Mouse (Mus musculus) gastrocnemius, postnatal 36 days (tissue): ENCODE measurements at regions not wholly inside any gene's neighbourhood (a gene's known extent, or its start where the extent isn't known, plus 50 kb on each side); places are given as distances from the start of the nearest gene placed in this dataset.
A peak's percentile ranks its signal among the peaks of the same experiment; 100 is the strongest.
"Not testable (repeated sequence)": the region's sequence is repeated elsewhere in the genome, so short reads cannot be mapped to it uniquely, and the experiment has no call there.

Source experiments
- DNase-seq, 2 experiments: peaks; one replicate each; pipeline ENCODE4 v3.0.0; 2022
- intact Hi-C: fragments of 180-260 bp; cut with DNase I; formaldehyde crosslinking; loops from one replicate; pipeline ENCODE4 v1.15.1; 2025

- intact Hi-C loops, result no loop called here
- DNase-seq, result no peak
Measured at GRCm38 (mm10) chr1:95397188-95397587, 83.8 kb downstream of the Fam174a start.

DNA sequence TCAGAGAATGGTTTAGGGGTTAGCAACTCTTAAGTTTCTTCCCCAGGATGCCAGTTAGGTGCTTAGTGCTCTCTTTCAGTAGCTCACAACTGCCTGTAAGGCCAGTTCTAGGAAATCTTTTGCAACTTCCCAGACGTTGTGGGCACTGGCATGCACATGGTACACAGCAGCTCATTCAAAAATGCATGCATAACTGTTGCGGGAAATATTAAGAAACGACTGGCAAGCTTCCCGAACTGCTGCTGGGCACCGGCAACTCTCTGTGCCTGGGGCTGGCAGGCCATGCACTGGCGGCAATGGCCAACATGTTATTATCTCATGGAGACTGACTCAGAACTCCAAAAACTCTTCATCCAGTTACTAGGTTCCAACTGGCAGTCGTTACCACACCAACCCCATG is 86.3 kb downstream of the Fam174a start:
- no peak for DNase-seq
- intact Hi-C loops, result no loop called here

GRCm38 (mm10) chr1:95422253-95422652 is 108.8 kb downstream of the Fam174a start:
- intact Hi-C loops, result no loop called here

DNA sequence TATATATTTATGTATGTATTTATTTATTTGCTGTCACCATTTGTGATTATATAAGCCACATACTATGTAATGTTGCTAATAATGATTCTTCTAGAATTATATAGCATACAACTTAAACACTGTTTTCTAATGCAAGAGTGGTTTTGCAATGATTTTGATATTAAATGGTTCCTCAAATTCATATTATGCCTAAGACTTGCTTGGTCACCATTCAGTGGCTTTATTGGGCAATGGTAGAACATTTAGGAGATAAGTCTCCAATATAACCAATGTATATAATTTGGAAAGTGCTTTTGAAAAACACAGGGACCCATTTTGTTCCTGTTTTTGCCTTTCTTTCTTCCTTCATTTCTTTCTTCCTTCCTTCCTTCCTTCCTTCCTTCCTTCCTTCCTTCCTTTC is 112.0 kb downstream of the Fam174a start:
- no peak for DNase-seq
- intact Hi-C loops, result no loop called here

More at GRCm38 (mm10) chr1:95422253-95422652, 108.8 kb downstream of the Fam174a start:
- DNase-seq, result no peak

GRCm38 (mm10) chr1:95437155-95437554 is 123.7 kb downstream of the Fam174a start:
- DNase-seq, result no peak
- intact Hi-C loops, result no loop called here

DNA sequence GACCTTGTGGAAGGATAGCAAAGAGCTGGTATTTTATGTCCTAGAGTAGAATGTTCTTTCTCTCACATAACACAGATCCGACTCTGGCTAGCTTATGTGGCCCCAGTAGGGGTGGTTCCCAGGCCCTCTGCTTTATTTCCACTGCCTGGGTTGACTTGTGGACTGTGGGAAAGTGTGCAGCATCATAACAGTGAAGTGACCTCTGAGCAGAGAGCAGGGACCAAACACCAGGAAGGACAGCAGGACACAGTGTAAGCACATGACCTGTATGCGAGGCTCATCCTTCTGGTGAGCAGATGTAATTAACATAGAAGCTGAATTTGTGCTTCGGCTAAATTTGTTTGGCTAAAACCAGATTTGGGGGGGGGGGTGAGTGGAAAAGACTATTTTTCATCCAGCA is 132.1 kb downstream of the Fam174a start:
- intact Hi-C loops, result no loop called here
- DNase-seq, result no peak

- DNase-seq, result no peak
- intact Hi-C loops, result no loop called here
Measured at GRCm38 (mm10) chr1:95448962-95449558, 135.6 kb downstream of the Fam174a start.

DNA sequence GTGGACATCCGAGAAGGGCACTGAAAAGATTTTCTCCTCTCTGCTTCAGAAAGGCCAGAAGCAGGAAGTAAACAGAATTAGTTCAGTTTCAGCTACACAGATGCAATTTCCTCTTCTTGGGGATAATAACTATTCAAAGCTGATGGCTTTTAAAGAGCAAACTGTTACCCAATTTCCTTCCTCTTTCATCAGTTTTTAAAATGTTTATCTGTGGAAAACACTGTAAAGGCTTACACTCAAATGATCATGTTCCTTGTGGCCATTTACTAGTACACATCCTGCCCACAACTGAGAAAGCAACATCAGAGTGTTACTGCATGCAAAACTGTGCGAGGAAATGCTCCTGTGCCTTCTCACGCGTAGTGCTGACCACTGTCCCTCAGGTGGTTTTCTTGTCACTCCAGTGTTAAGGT is 137.5 kb downstream of the Fam174a start:
- no peak for DNase-seq
- intact Hi-C loops, result no loop called here

- intact Hi-C loops, result not testable (repeated sequence)
- peak; percentile 24 to 60 for DNase-seq
Measured at GRCm38 (mm10) chr1:95451755-95452154, 138.3 kb downstream of the Fam174a start.

- DNase-seq, result no peak
- intact Hi-C loops, result no loop called here
Measured at GRCm38 (mm10) chr1:95454246-95454645, 140.8 kb downstream of the Fam174a start.

- DNase-seq, result no peak
- intact Hi-C loops, result no loop called here
Measured at GRCm38 (mm10) chr1:95459355-95459754, 145.9 kb downstream of the Fam174a start.

- DNase-seq, result no peak
- intact Hi-C loops, result no loop called here
Measured at GRCm38 (mm10) chr1:95468095-95468494, 154.7 kb downstream of the Fam174a start.

DNA sequence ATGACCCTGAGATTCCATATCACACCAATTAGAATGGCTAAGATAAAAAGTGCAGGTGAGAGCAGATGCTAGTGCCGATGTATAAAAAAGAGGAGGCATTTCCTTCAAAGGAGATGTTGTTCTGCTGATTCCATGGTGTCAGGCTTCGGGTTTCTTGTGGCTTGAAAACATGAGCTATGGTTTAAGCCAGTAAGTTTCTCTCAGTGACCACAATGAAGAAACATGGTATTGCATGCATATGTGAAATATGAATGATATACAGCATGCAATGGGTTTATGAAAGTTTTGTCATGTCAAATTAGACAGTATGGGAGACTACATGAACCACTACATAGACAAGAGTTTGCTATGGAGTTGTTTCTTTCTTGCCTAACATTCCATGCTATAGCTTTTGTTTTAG is 155.3 kb downstream of the Fam174a start:
- intact Hi-C loops, result no loop called here

DNA sequence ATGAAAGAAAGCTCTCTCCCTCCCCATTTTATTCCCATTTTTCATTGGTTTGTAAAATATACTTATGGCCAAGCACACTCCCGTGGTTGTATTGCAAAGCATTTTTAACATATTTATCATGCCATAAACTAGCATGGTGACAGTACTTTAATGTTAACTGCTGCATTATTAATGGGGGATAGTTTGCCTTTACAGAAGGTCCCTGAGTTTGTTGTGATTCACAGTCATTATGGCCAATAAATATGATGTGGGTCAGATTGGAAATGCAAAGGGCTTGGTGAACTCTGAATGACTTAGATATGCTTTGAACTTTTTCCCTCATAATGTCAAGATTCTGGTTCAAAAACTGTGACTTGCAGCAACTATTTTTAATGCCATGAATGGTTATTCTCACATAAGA is 157.1 kb downstream of the Fam174a start:
- intact Hi-C loops, result no loop called here
- no peak for DNase-seq

More for the DNA sequence above, 155.3 kb downstream of the Fam174a start:
- no peak for DNase-seq

GRCm38 (mm10) chr1:95493004-95493403 is 174.4 kb downstream of the St8sia4 start:
- intact Hi-C loops, result no loop called here
- DNase-seq, result no peak

DNA sequence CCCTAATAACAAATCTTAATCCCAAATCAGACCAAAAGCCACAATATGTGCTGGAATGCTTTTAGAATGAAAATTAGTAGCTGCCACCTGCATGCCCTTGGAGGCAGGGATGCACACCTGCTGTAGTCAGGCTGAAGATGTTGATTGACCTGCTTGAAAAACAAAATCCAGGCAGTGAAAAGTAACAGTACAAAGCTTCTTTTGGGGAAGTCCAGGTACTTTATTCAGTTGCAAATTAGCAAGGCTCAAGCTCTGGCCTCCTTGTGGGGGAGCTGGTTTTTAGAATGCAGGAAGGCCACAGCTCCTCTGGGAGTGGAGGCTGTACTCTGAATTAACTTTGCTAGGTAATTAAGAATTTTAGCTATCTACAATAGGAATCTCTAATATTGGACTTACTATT is 166.7 kb downstream of the St8sia4 start:
- DNase-seq, intact Hi-C loops: not testable (repeated sequence)

DNA sequence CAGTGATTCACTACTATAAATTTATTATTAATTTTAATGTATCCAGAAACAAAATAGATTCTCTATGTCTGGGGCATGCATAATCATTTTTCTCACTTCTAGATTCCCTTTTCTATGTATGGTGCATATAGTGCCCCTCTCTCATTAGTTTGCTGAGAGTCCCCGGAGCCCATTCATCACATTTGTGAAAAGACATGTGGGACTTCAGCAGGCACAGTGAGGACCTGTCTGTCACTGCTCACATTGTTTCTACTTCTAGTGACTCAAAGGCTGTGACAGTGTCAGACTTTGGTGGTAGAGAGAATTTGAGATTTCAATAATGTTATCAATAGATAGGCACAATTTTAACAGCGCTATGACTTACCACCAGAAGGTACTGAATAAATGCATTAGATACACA is 158.7 kb downstream of the St8sia4 start:
- DNase-seq, result no peak
- intact Hi-C loops, result no loop called here

GRCm38 (mm10) chr1:95528726-95529125 is 138.6 kb downstream of the St8sia4 start:
- intact Hi-C loops, result no loop called here
- DNase-seq, result no peak

GRCm38 (mm10) chr1:95531017-95531416 is 136.4 kb downstream of the St8sia4 start:
- intact Hi-C loops, result no loop called here

More at GRCm38 (mm10) chr1:95531017-95531416, 136.4 kb downstream of the St8sia4 start:
- no peak for DNase-seq
